Mouse (Mus musculus): ENCODE measurements at regions not wholly inside any gene's neighbourhood (a gene's known extent, or its start where the extent isn't known, plus 50 kb on each side); places are given as distances from the start of the nearest gene placed in this dataset.

GRCm38 (mm10) chr2:79548039-79548600 is 87.0 kb upstream of the Itprid2 start:
- WGBS: 61% methylated on average over 8 of the region's 8 CpGs
- H3K27me3 ChIP-seq (ENCODE audit: control insufficient read depth, insufficient read depth, low read length): no peaks in the 10 kb centered on the region
- H3K27ac ChIP-seq (ENCODE audit: low read depth): no peak overlapping the region
- ATAC-seq (ENCODE audit: insufficient read depth, low read depth) (no peak), DNase-seq (ENCODE audit: low spot score) (no peak)
- no peaks in the 10 kb centered on the region for H3K9me3 ChIP-seq (replicated peaks; ENCODE audit: control insufficient read depth, low read length)
- H3K4me1 ChIP-seq (ENCODE audit: control insufficient read depth, insufficient read depth): peaks cover 16% of the 10 kb centered on the region
- H3K9ac ChIP-seq (replicated peaks; ENCODE audit: low read depth, low read length): no peak overlapping the region
- H3K4me3 ChIP-seq (ENCODE audit: low read depth, low read length): no peak overlapping the region
- no peak overlapping the region for H3K4me2 ChIP-seq (ENCODE audit: low read depth, low read length)
- TF ChIP-seq CTCF (IDR thresholded peaks at IDR 0.05; ENCODE audit: low read depth): no peak
- TF ChIP-seq EP300 (IDR thresholded peaks at IDR 0.05; ENCODE audit: low read depth): no peak
- no peaks in the 10 kb centered on the region for H3K36me3 ChIP-seq (replicated peaks; ENCODE audit: control insufficient read depth, insufficient read depth, low read length)

- H3K4me1 ChIP-seq (ENCODE audit: control insufficient read depth, insufficient read depth): peaks cover 8% of the 10 kb centered on the region
- TF ChIP-seq CTCF (IDR thresholded peaks at IDR 0.05; ENCODE audit: low read depth) (no peak), EP300 (IDR thresholded peaks at IDR 0.05; ENCODE audit: low read depth) (no peak)
- WGBS: 72% methylated on average over 3 of the region's 3 CpGs
- no peak overlapping the region for H3K9ac ChIP-seq (replicated peaks; ENCODE audit: low read depth, low read length)
- no peak overlapping the region for H3K27ac ChIP-seq (ENCODE audit: low read depth)
- H3K27me3 ChIP-seq (ENCODE audit: control insufficient read depth, insufficient read depth, low read length): no peaks in the 10 kb centered on the region
- H3K9me3 ChIP-seq (replicated peaks; ENCODE audit: control insufficient read depth, low read length): no peaks in the 10 kb centered on the region
- no peak overlapping the region for H3K4me2 ChIP-seq (ENCODE audit: low read depth, low read length)
- no peaks in the 10 kb centered on the region for H3K36me3 ChIP-seq (replicated peaks; ENCODE audit: control insufficient read depth, insufficient read depth, low read length)
- no peak overlapping the region for H3K4me3 ChIP-seq (ENCODE audit: low read depth, low read length)
- no peak for ATAC-seq (ENCODE audit: insufficient read depth, low read depth)
- no peak for DNase-seq (ENCODE audit: low spot score)
Observed at GRCm38 (mm10) chr2:79549781-79550180, 85.4 kb upstream of the Itprid2 start.

DNA sequence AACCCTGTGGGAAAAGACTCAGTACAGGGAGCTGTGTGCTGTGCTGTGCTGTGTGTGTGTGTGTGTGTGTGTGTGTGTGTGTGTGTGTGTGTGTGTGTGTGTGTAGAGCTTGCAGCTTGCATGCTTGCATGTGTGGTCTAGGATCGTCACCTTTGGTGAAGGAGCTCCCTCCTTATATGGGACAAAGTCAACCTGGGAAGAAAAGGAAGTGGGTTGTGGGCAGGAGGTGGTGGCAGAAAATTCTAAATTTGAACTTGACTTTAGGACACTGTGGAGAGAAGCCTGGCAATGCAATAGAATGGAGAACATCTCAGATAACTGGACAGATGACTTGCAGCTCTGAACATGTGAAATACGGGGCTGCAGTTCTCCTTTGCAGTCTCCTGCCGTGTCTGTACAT is 84.7 kb upstream of the Itprid2 start:
- H3K27me3 ChIP-seq (ENCODE audit: control insufficient read depth, insufficient read depth, low read length): no peaks in the 10 kb centered on the region
- H3K36me3 ChIP-seq (replicated peaks; ENCODE audit: control insufficient read depth, insufficient read depth, low read length): no peaks in the 10 kb centered on the region
- 78% methylated on average over 3 of the region's 3 CpGs for WGBS
- DNase-seq (ENCODE audit: low spot score) (no peak), ATAC-seq (ENCODE audit: insufficient read depth, low read depth) (no peak)
- H3K9me3 ChIP-seq (replicated peaks; ENCODE audit: control insufficient read depth, low read length): no peaks in the 10 kb centered on the region
- no peak overlapping the region for H3K27ac ChIP-seq (ENCODE audit: low read depth)
- no peak overlapping the region for H3K4me2 ChIP-seq (ENCODE audit: low read depth, low read length)
- no peak overlapping the region for H3K9ac ChIP-seq (replicated peaks; ENCODE audit: low read depth, low read length)
- peaks cover 3% of the 10 kb centered on the region; the same call in 1 of the 2 replicates for H3K4me1 ChIP-seq (ENCODE audit: control insufficient read depth, insufficient read depth)
- no peak for TF ChIP-seq CTCF (IDR thresholded peaks at IDR 0.05; ENCODE audit: low read depth)
- TF ChIP-seq EP300 (IDR thresholded peaks at IDR 0.05; ENCODE audit: low read depth): no peak
- no peak overlapping the region for H3K4me3 ChIP-seq (ENCODE audit: low read depth, low read length)

GRCm38 (mm10) chr2:79552481-79552880 is 82.7 kb upstream of the Itprid2 start:
- Histone ChIP-seq H3K4me3 (ENCODE audit: low read depth, low read length) (no peak overlapping the region), H3K27me3 (ENCODE audit: control insufficient read depth, insufficient read depth, low read length) (no peaks in the 10 kb centered on the region), H3K27ac (ENCODE audit: low read depth) (no peak overlapping the region), H3K36me3 (replicated peaks; ENCODE audit: control insufficient read depth, insufficient read depth, low read length) (no peaks in the 10 kb centered on the region), H3K4me2 (ENCODE audit: low read depth, low read length) (no peak overlapping the region), H3K4me1 (ENCODE audit: control insufficient read depth, insufficient read depth) (peaks cover 3% of the 10 kb centered on the region; the same call in 1 of the 2 replicates), H3K9ac (replicated peaks; ENCODE audit: low read depth, low read length) (no peak overlapping the region), H3K9me3 (replicated peaks; ENCODE audit: control insufficient read depth, low read length) (no peaks in the 10 kb centered on the region)
- TF ChIP-seq EP300 (IDR thresholded peaks at IDR 0.05; ENCODE audit: low read depth) (no peak), CTCF (IDR thresholded peaks at IDR 0.05; ENCODE audit: low read depth) (no peak)
- no peak for DNase-seq (ENCODE audit: low spot score)
- no peak for ATAC-seq (ENCODE audit: insufficient read depth, low read depth)
- 80% methylated on average over 5 of the region's 5 CpGs for WGBS

GRCm38 (mm10) chr2:79555395-79555794 is 79.8 kb upstream of the Itprid2 start:
- Histone ChIP-seq H3K4me2 (ENCODE audit: low read depth, low read length) (no peak overlapping the region), H3K27me3 (ENCODE audit: control insufficient read depth, insufficient read depth, low read length) (no peaks in the 10 kb centered on the region), H3K9ac (replicated peaks; ENCODE audit: low read depth, low read length) (no peak overlapping the region), H3K4me1 (ENCODE audit: control insufficient read depth, insufficient read depth) (no peaks in the 10 kb centered on the region), H3K4me3 (ENCODE audit: low read depth, low read length) (no peak overlapping the region), H3K9me3 (replicated peaks; ENCODE audit: control insufficient read depth, low read length) (no peaks in the 10 kb centered on the region), H3K36me3 (replicated peaks; ENCODE audit: control insufficient read depth, insufficient read depth, low read length) (no peaks in the 10 kb centered on the region), H3K27ac (ENCODE audit: low read depth) (no peak overlapping the region)
- DNase-seq (ENCODE audit: low spot score) (no peak), ATAC-seq (ENCODE audit: insufficient read depth, low read depth) (no peak)
- WGBS: 47% methylated on average over 2 of the region's 2 CpGs
- TF ChIP-seq CTCF (IDR thresholded peaks at IDR 0.05; ENCODE audit: low read depth): no peak

GRCm38 (mm10) chr2:79557361-79557760 is 77.8 kb upstream of the Itprid2 start:
- no peaks in the 10 kb centered on the region for H3K4me1 ChIP-seq (ENCODE audit: control insufficient read depth, insufficient read depth)
- H3K27ac ChIP-seq (ENCODE audit: low read depth): no peak overlapping the region
- no peak overlapping the region for H3K9ac ChIP-seq (replicated peaks; ENCODE audit: low read depth, low read length)
- 78% methylated on average over 3 of the region's 3 CpGs for WGBS
- no peak for TF ChIP-seq EP300 (IDR thresholded peaks at IDR 0.05; ENCODE audit: low read depth)
- TF ChIP-seq CTCF (IDR thresholded peaks at IDR 0.05; ENCODE audit: low read depth): no peak
- no peaks in the 10 kb centered on the region for H3K27me3 ChIP-seq (ENCODE audit: control insufficient read depth, insufficient read depth, low read length)
- no peak overlapping the region for H3K4me2 ChIP-seq (ENCODE audit: low read depth, low read length)
- no peaks in the 10 kb centered on the region for H3K36me3 ChIP-seq (replicated peaks; ENCODE audit: control insufficient read depth, insufficient read depth, low read length)
- no peak overlapping the region for H3K4me3 ChIP-seq (ENCODE audit: low read depth, low read length)
- ATAC-seq (ENCODE audit: insufficient read depth, low read depth): no peak
- no peak for DNase-seq (ENCODE audit: low spot score)
- no peaks in the 10 kb centered on the region for H3K9me3 ChIP-seq (replicated peaks; ENCODE audit: control insufficient read depth, low read length)

Measured in heart, postnatal 0 days (tissue).